Mouse (Mus musculus): ENCODE results near the gene Tmem63a.

- TF ChIP-seq CTCF (IDR thresholded peaks at IDR 0.05; ENCODE audit: control insufficient read depth, insufficient read depth, insufficient replicate concordance, low read depth, low read length), result no peak
- TF ChIP-seq POLR2A (IDR thresholded peaks at IDR 0.05; ENCODE audit: control insufficient read depth, low read depth, low read length), result no peak
Measured at GRCm38 (mm10) chr1:180958797-180959196, 16.7 kb downstream of the Tmem63a start.
